ENCODE assay signal across 17 mouse cellular contexts in the genomic region with DNA sequence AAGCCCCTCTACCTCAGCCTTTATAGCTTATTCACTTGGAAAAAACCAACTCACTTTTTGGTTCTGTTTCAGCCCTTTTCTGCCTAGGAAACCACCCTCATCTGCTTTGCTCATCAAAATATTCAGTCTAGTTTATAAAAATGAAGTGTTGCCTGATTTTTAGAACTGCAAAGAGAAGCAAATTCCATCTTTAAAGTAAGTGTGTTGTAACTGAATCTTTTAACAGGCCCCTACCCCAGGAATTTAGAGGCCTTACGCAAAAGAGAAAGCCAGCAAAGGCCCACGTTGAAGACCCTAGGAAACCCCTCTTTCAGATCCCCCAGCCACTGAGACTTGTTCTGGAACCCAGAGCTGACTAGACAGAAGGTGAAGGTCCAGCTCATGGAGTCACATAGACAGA. TPM values are rescaled to one million over a fixed set of nuclear protein-coding genes. Genes with fewer than 3 reads are reported as not detected.
"Had no signal": no experiment of that assay in that cellular context is flagged by ENCODE, and none has a peak within 500 bp of the region (broad histone marks: within the 10 kb centered on the region; RNA-seq: fewer than 3 reads in every experiment).

No protein-coding gene starts in this region.

- H3K9ac ChIP-seq: hindbrain, embryonic 13.5 days; liver, embryonic 13.5 days; liver, postnatal 0 days; neural tube, embryonic 15.5 days had no signal

- H3K27ac ChIP-seq: hindbrain, embryonic 13.5 days; hindbrain, postnatal 0 days; kidney, postnatal 0 days; liver, embryonic 13.5 days; macrophage; neural tube, embryonic 15.5 days had no signal

- ATAC-seq: hindbrain, postnatal 0 days; liver, postnatal 0 days had no signal

- DNase-seq: kidney, adult 8-10 months; kidney, postnatal 36 days; layer of hippocampus, adult 9-11 months; layer of hippocampus, postnatal 36 days; liver; liver, embryonic 13.5 days; liver, postnatal 0 days; midbrain, embryonic 14.5 days; thymus, adult 18-20 months; thymus, postnatal 14 days had no signal

- H3K4me1 ChIP-seq: hindbrain, embryonic 13.5 days; liver, embryonic 13.5 days; neural tube, embryonic 15.5 days had no signal

- H3K36me3 ChIP-seq: hindbrain, embryonic 13.5 days; liver, embryonic 13.5 days; neural tube, embryonic 15.5 days had no signal

- H3K4me3 ChIP-seq: hindbrain, embryonic 13.5 days; liver, embryonic 13.5 days; myocyte; neural tube, embryonic 15.5 days had no signal

- H3K4me2 ChIP-seq: hindbrain, embryonic 13.5 days; liver, embryonic 13.5 days; neural tube, embryonic 15.5 days had no signal

- H3K27me3 ChIP-seq: hindbrain, embryonic 13.5 days; liver, embryonic 13.5 days; neural tube, embryonic 15.5 days had no signal

- H3K9me3 ChIP-seq: hindbrain, embryonic 13.5 days; liver, embryonic 13.5 days; neural tube, embryonic 15.5 days had no signal

RNA-seq across cellular contexts. Expression of gene Rnf112, which starts 10.1 kb away (rescaled TPM):
- total RNA-seq: megakaryocyte-erythroid progenitor cell, adult 5-6 weeks had no signal
- polyA plus RNA-seq: macrophage, myocyte had no signal

RNA-seq across cellular contexts. Expression of gene Mfap4, which starts 21.2 kb away (rescaled TPM):
- total RNA-seq: megakaryocyte-erythroid progenitor cell, adult 5-6 weeks had no signal
- polyA plus RNA-seq: macrophage had no signal
